Mouse (Mus musculus): Measurements from ENCODE around the gene Klk15.

DNA sequence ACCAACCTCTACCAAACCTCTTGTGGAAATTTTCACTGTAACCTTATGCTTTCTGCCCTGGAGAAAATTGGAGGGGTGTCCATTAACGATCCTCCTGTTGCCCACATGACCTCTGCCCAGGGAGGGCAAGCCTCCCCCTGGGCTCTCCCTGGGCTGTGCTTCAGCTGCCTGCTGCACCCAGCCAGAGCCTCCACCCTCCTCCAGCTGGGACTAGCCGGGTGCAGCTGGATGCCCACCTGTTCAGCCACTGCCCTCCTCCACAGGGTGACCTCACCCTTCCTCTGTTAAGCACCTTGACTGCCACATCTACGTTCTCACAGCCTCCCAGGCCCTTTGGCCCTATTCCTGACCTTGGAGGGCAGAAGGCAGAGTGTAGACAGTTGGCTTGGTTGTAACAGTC lies 1.2 kb downstream of the Klk15 start:
- TF ChIP-seq EP300 (IDR thresholded peaks at IDR 0.05; ENCODE audit: low read depth) = no peak
- no peak for TF ChIP-seq CTCF (IDR thresholded peaks at IDR 0.05; ENCODE audit: low read depth)

Data from heart, postnatal 0 days (tissue).